Mouse (Mus musculus): ENCODE results near the gene Fbxo24. TPM values are rescaled to one million over a fixed set of nuclear protein-coding genes. Genes with fewer than 3 reads are reported as not detected.

Fbxo24 gene
- polyA plus RNA-seq, 1 experiment from 2014 or later = 0.12 TPM

Other genes starting within 250 kb of the Fbxo24 start
- 0.04 and 0.08 TPM in 2 replicates for gene Zan, start 151.9 kb downstream of the Fbxo24 start, polyA plus RNA-seq (2015; fragmentation: Nextera tagmentation; extraction: Ambion mirVana)
- gene Pop7, start 126.5 kb downstream of the Fbxo24 start, polyA plus RNA-seq (2015; fragmentation: Nextera tagmentation; extraction: Ambion mirVana) = 43.6 and 43.9 TPM in 2 replicates
- 8.4 and 8.8 TPM in 2 replicates for gene Gigyf1, start 110.5 kb downstream of the Fbxo24 start, polyA plus RNA-seq (2015; fragmentation: Nextera tagmentation; extraction: Ambion mirVana)
- gene Epo, start 95.8 kb downstream of the Fbxo24 start, polyA plus RNA-seq (2015; fragmentation: Nextera tagmentation; extraction: Ambion mirVana) = not detected in 2 replicates
- 299 and 300 TPM in 2 replicates for gene Gnb2, start 95.5 kb downstream of the Fbxo24 start, polyA plus RNA-seq (2015; fragmentation: Nextera tagmentation; extraction: Ambion mirVana)
- gene Actl6b, start 75.5 kb downstream of the Fbxo24 start, polyA plus RNA-seq (2015; fragmentation: Nextera tagmentation; extraction: Ambion mirVana) = 0.27 and 0.35 TPM in 2 replicates
- gene Tfr2, start 59.2 kb downstream of the Fbxo24 start, polyA plus RNA-seq (2015; fragmentation: Nextera tagmentation; extraction: Ambion mirVana) = 0.59 and 2.5 TPM in 2 replicates
- gene Mospd3, start 27.9 kb downstream of the Fbxo24 start, polyA plus RNA-seq (2015; fragmentation: Nextera tagmentation; extraction: Ambion mirVana) = 16.4 and 18.4 TPM in 2 replicates
- 113 and 114 TPM in 2 replicates for gene Pcolce, start 15.2 kb downstream of the Fbxo24 start, polyA plus RNA-seq (2015; fragmentation: Nextera tagmentation; extraction: Ambion mirVana)
- 21.8 and 24.2 TPM in 2 replicates for gene Lrch4, start 119 bp upstream of the Fbxo24 start, polyA plus RNA-seq (2015; fragmentation: Nextera tagmentation; extraction: Ambion mirVana)
- 5.5 TPM in 2 replicates for gene Gm20605, start 173 bp upstream of the Fbxo24 start, polyA plus RNA-seq (2015; fragmentation: Nextera tagmentation; extraction: Ambion mirVana)
- gene Sap25, start 12.3 kb upstream of the Fbxo24 start, polyA plus RNA-seq (2015; fragmentation: Nextera tagmentation; extraction: Ambion mirVana) = 3.9 and 4.1 TPM in 2 replicates
- gene Irs3, start 16.7 kb upstream of the Fbxo24 start, polyA plus RNA-seq (2015; fragmentation: Nextera tagmentation; extraction: Ambion mirVana) = 0.14 TPM in 1 of 2 replicates, not detected in the other
- 19.7 and 20.7 TPM in 2 replicates for gene Agfg2, start 55.7 kb upstream of the Fbxo24 start, polyA plus RNA-seq (2015; fragmentation: Nextera tagmentation; extraction: Ambion mirVana)
- 1.3 and 1.5 TPM in 2 replicates for gene Nyap1, start 112.6 kb upstream of the Fbxo24 start, polyA plus RNA-seq (2015; fragmentation: Nextera tagmentation; extraction: Ambion mirVana)
- gene Tsc22d4, start 116.7 kb upstream of the Fbxo24 start, polyA plus RNA-seq (2015; fragmentation: Nextera tagmentation; extraction: Ambion mirVana) = 128 and 131 TPM in 2 replicates
- gene Ppp1r35, start 149.8 kb upstream of the Fbxo24 start, polyA plus RNA-seq (2015; fragmentation: Nextera tagmentation; extraction: Ambion mirVana) = 18.3 and 22.3 TPM in 2 replicates
- gene Mepce, start 158.7 kb upstream of the Fbxo24 start, polyA plus RNA-seq (2015; fragmentation: Nextera tagmentation; extraction: Ambion mirVana) = 6.2 and 8.5 TPM in 2 replicates
- gene Zcwpw1, start 158.8 kb upstream of the Fbxo24 start, polyA plus RNA-seq (2015; fragmentation: Nextera tagmentation; extraction: Ambion mirVana) = 7.6 and 7.7 TPM in 2 replicates
- 2.1 and 4.2 TPM in 2 replicates for gene Pilra, start 207.3 kb upstream of the Fbxo24 start, polyA plus RNA-seq (2015; fragmentation: Nextera tagmentation; extraction: Ambion mirVana)
- 0.59 and 0.71 TPM in 2 replicates for gene Pilrb1, start 229.1 kb upstream of the Fbxo24 start, polyA plus RNA-seq (2015; fragmentation: Nextera tagmentation; extraction: Ambion mirVana)
- 3.2 and 3.9 TPM in 2 replicates for gene Pilrb2, start 242.8 kb upstream of the Fbxo24 start, polyA plus RNA-seq (2015; fragmentation: Nextera tagmentation; extraction: Ambion mirVana)

Measured in heart, embryonic 13.5 days (tissue).